Mouse (Mus musculus): ENCODE measurements around the gene Cntnap5a. TPM values are rescaled to one million over a fixed set of nuclear protein-coding genes. Genes with fewer than 3 reads are reported as not detected.
A peak's percentile ranks its signal among the peaks of the same experiment; 100 is the strongest.

Cntnap5a gene
- polyA plus RNA-seq, 1 experiment from 2014 or later: not detected

DNA sequence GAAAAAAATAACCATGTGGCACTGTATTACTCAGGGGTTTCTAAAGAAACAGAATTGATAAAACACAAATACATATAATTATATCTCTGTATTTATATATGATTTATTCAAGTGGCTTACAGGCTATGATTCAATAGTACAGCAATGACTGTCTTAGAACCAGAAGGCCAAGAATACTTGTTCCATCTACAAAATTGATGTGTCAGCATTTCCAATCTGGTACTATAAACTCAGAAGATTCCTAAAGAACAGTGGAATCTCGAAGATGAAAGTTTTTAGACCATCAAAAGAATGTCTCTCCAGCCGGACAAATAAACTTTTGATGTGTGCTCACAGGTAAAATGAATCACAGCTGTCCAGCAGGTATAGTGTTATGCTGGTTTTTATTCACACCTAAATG is 331.2 kb downstream of the Cntnap5a start:
- 77% methylated on average over 2 of the region's 2 CpGs for WGBS
- H3K27me3 ChIP-seq (ENCODE audit: control insufficient read depth, insufficient read depth, low read length): no peaks in the 10 kb centered on the region

DNA sequence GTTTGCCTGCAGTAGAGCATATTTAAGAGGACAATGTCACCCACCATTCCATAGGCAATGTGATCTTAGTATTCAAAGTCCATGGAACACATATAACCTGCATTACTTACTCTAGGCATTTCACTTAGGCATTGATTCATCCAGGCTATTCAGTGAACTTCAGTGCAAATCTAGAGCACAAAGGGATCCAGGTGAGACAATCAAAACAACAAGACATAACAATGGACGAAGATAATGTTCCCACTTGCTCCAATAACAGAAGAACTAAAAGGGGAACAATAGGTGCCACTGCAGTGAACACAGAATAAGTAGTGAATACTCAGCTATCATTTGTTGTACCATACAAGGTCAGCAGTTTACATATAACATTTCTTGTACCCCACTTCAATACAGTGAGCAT is 345.1 kb downstream of the Cntnap5a start:
- Histone ChIP-seq H3K27me3 (ENCODE audit: control insufficient read depth, insufficient read depth, low read length) (no peaks in the 10 kb centered on the region), H3K36me3 (ENCODE audit: control insufficient read depth, insufficient read depth, low read length) (no peaks in the 10 kb centered on the region), H3K9me3 (ENCODE audit: control insufficient read depth, low read length) (no peaks in the 10 kb centered on the region), H3K4me3 (ENCODE audit: low read length) (no peak overlapping the region), H3K9ac (ENCODE audit: low read depth, low read length) (no peak overlapping the region), H3K4me2 (replicated peaks; ENCODE audit: low read depth, low read length) (no peak overlapping the region), H3K4me1 (ENCODE audit: control insufficient read depth, insufficient read depth, low read length) (no peaks in the 10 kb centered on the region), H3K27ac (ENCODE audit: low read depth, low read length) (no peak overlapping the region)
- no peak for ATAC-seq (ENCODE audit: low FRiP score, low TSS enrichment)
- 74% methylated on average over 1 of the region's 1 CpGs for WGBS

More for the DNA sequence above, 331.2 kb downstream of the Cntnap5a start:
- H3K36me3 ChIP-seq (ENCODE audit: control insufficient read depth, insufficient read depth, low read length): no peaks in the 10 kb centered on the region
- H3K27ac ChIP-seq (ENCODE audit: low read depth, low read length): no peak overlapping the region
- no peak overlapping the region for H3K4me3 ChIP-seq (ENCODE audit: low read length)
- H3K4me2 ChIP-seq (replicated peaks; ENCODE audit: low read depth, low read length): no peak overlapping the region
- H3K4me1 ChIP-seq (ENCODE audit: control insufficient read depth, insufficient read depth, low read length): no peaks in the 10 kb centered on the region
- H3K9me3 ChIP-seq (ENCODE audit: control insufficient read depth, low read length): no peaks in the 10 kb centered on the region
- ATAC-seq (ENCODE audit: low FRiP score, low TSS enrichment): no peak
- no peak overlapping the region for H3K9ac ChIP-seq (ENCODE audit: low read depth, low read length)

DNA sequence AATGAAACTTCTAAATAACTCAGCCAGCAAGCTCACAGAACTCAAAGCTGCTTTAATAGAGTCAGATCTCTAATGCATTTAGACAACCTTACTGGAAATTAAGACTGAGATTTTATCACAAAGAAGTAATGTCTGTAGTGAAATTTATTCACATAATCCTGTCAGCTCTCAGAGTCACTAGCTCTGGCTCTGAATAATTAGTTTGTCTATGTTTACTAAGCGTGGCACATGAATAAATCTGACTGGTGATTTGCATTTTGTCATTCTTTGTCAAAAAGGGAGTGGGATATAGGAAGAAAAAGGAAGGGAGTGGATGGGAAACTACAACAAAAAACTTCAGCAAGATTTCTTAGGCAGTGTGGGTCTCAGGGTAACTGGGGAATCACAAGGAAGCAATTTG is 351.3 kb downstream of the Cntnap5a start:
- 50% methylated on average over 1 of the region's 1 CpGs for WGBS
- Histone ChIP-seq H3K4me3 (ENCODE audit: low read length) (no peak overlapping the region), H3K27me3 (ENCODE audit: control insufficient read depth, insufficient read depth, low read length) (no peaks in the 10 kb centered on the region), H3K9me3 (ENCODE audit: control insufficient read depth, low read length) (no peaks in the 10 kb centered on the region), H3K9ac (ENCODE audit: low read depth, low read length) (no peak overlapping the region), H3K4me2 (replicated peaks; ENCODE audit: low read depth, low read length) (no peak overlapping the region), H3K36me3 (ENCODE audit: control insufficient read depth, insufficient read depth, low read length) (no peaks in the 10 kb centered on the region), H3K27ac (ENCODE audit: low read depth, low read length) (no peak overlapping the region), H3K4me1 (ENCODE audit: control insufficient read depth, insufficient read depth, low read length) (no peaks in the 10 kb centered on the region)
- no peak for ATAC-seq (ENCODE audit: low FRiP score, low TSS enrichment)

DNA sequence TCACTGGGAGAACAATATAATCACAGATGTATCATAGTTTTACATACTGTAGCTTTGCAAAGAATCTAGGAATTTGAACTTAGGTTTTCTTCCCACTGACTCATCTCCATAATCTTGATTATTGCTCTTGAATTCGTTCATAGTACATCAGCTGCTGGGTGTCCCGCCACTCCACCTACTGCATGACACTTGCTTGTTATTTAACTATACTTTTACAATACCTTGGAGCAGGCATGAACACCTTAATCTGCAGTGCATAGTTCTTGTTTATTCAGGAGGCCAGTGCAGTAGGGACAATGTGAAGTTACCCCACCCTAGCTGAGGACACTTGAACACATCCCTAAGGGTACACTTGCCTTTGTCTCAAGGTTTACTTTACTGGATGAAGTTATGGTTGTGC is 352.3 kb downstream of the Cntnap5a start:
- no peak overlapping the region for H3K27ac ChIP-seq (ENCODE audit: low read depth, low read length)
- no peaks in the 10 kb centered on the region for H3K4me1 ChIP-seq (ENCODE audit: control insufficient read depth, insufficient read depth, low read length)
- no peak overlapping the region for H3K4me3 ChIP-seq (ENCODE audit: low read length)
- no peak for ATAC-seq (ENCODE audit: low FRiP score, low TSS enrichment)
- H3K9me3 ChIP-seq (ENCODE audit: control insufficient read depth, low read length): no peaks in the 10 kb centered on the region
- H3K36me3 ChIP-seq (ENCODE audit: control insufficient read depth, insufficient read depth, low read length): no peaks in the 10 kb centered on the region
- H3K9ac ChIP-seq (ENCODE audit: low read depth, low read length): no peak overlapping the region
- WGBS: 86% methylated on average over 2 of the region's 2 CpGs
- H3K27me3 ChIP-seq (ENCODE audit: control insufficient read depth, insufficient read depth, low read length): no peaks in the 10 kb centered on the region
- no peak overlapping the region for H3K4me2 ChIP-seq (replicated peaks; ENCODE audit: low read depth, low read length)

DNA sequence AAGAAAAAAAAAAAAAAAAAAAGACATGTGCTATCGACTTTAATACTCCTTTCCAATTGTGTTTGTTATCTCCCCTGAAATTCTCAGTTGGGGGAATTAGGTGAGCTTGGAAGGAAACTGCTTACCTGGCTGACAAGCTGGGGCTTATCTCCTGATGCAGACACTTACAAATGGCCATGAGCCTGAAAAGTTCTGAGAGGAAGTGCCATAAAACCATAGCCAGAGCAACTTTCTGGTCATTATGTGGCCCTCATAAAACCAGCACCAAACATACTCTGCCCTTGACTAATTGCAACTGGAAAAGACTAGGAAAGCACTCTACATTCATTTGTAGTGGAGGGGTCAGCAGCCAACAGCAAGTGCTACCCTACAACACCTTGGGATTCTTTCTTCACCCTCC is 359.5 kb downstream of the Cntnap5a start:
- H3K27me3 ChIP-seq (ENCODE audit: control insufficient read depth, insufficient read depth, low read length): no peaks in the 10 kb centered on the region
- H3K4me2 ChIP-seq (replicated peaks; ENCODE audit: low read depth, low read length): no peak overlapping the region
- H3K9me3 ChIP-seq (ENCODE audit: control insufficient read depth, low read length): no peaks in the 10 kb centered on the region
- H3K4me1 ChIP-seq (ENCODE audit: control insufficient read depth, insufficient read depth, low read length): no peaks in the 10 kb centered on the region
- no peak for ATAC-seq (ENCODE audit: low FRiP score, low TSS enrichment)
- no peak overlapping the region for H3K27ac ChIP-seq (ENCODE audit: low read depth, low read length)
- WGBS: 67% methylated on average over 1 of the region's 1 CpGs
- no peak overlapping the region for H3K9ac ChIP-seq (ENCODE audit: low read depth, low read length)
- no peaks in the 10 kb centered on the region for H3K36me3 ChIP-seq (ENCODE audit: control insufficient read depth, insufficient read depth, low read length)
- no peak overlapping the region for H3K4me3 ChIP-seq (ENCODE audit: low read length)

DNA sequence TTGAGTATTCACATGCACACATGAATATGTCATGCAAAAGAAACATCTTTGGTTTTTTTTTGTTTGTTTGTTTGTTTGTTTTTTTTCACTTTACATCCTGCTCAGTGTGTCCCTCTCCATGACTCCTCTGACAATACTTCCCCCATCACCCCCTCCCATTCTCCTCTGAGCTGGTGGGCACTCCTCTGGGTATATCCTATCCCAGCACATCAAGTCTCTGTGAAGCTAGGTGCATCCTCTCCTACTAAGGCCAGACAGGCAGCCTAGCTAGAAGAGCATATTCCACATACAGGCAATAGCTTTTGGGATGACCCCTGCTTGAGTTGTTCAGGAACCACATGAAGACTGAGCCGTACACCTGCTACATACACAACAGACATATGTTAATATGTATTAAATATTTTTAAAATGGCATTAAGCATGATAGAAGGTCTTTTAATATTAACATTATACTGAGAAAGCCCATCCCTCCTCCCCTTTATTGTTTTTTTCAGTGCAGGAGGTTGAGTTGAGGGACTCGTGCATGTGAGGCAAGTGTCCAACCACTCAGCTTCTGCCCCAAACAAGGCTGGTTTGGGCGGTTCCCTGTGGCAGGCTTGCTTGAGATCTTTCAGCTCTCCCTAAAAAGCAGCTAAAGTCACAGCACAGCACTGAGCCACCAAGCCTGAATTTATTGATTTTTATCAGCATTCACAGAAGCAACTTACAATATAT is 422.6 kb downstream of the Cntnap5a start:
- Histone ChIP-seq H3K36me3 (ENCODE audit: control insufficient read depth, insufficient read depth, low read length) (no peaks in the 10 kb centered on the region), H3K9me3 (ENCODE audit: control insufficient read depth, low read length) (no peaks in the 10 kb centered on the region), H3K4me3 (ENCODE audit: low read length) (no peak overlapping the region), H3K9ac (ENCODE audit: low read depth, low read length) (no peak overlapping the region), H3K27ac (ENCODE audit: low read depth, low read length) (no peak overlapping the region), H3K27me3 (ENCODE audit: control insufficient read depth, insufficient read depth, low read length) (no peaks in the 10 kb centered on the region), H3K4me2 (replicated peaks; ENCODE audit: low read depth, low read length) (no peak overlapping the region), H3K4me1 (ENCODE audit: control insufficient read depth, insufficient read depth, low read length) (no peaks in the 10 kb centered on the region)
- WGBS: 84% methylated on average over 3 of the region's 3 CpGs
- ATAC-seq (ENCODE audit: low FRiP score, low TSS enrichment): no peak

DNA sequence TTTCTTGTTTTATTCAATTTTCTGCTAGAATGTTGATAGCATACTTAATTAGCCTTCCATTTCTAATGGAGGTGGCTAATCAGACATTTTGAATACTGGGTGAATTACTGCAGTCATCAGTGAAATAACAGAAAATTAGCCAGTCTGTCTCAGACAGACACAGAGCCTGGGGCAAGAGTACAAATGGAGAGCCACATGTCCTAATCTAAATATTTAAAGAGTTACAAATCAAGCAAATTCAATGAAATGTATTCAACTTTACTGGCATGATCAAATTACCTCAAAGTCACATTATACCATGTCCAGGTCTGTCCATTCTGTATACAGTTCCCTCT is 423.1 kb downstream of the Cntnap5a start:
- H3K9ac ChIP-seq (ENCODE audit: low read depth, low read length): no peak overlapping the region
- H3K4me2 ChIP-seq (replicated peaks; ENCODE audit: low read depth, low read length): no peak overlapping the region
- H3K27me3 ChIP-seq (ENCODE audit: control insufficient read depth, insufficient read depth, low read length): no peaks in the 10 kb centered on the region
- no peaks in the 10 kb centered on the region for H3K36me3 ChIP-seq (ENCODE audit: control insufficient read depth, insufficient read depth, low read length)
- no peak for ATAC-seq (ENCODE audit: low FRiP score, low TSS enrichment)
- H3K4me3 ChIP-seq (ENCODE audit: low read length): no peak overlapping the region
- H3K9me3 ChIP-seq (ENCODE audit: control insufficient read depth, low read length): no peaks in the 10 kb centered on the region
- no peak overlapping the region for H3K27ac ChIP-seq (ENCODE audit: low read depth, low read length)
- no peaks in the 10 kb centered on the region for H3K4me1 ChIP-seq (ENCODE audit: control insufficient read depth, insufficient read depth, low read length)

DNA sequence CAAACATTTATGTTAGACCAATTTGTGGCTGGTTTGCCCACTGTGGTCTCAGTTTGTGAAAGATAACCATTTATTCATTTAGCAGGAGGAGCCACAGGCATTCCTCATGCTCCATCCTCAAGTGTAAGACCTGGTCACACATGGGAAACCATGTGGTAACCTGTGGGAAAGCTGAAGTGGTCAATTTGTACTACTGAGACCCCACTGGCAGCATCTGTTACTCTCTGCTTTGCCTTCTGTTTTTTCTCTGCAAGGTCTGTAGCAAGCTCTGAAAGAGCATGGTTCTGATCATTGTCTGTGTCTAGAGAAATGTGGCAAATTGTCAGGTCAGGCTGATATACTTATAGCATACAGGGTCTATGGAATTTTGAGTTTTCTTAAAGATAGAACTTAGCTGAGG is 423.8 kb downstream of the Cntnap5a start:
- no peak for ATAC-seq (ENCODE audit: low FRiP score, low TSS enrichment)

DNA sequence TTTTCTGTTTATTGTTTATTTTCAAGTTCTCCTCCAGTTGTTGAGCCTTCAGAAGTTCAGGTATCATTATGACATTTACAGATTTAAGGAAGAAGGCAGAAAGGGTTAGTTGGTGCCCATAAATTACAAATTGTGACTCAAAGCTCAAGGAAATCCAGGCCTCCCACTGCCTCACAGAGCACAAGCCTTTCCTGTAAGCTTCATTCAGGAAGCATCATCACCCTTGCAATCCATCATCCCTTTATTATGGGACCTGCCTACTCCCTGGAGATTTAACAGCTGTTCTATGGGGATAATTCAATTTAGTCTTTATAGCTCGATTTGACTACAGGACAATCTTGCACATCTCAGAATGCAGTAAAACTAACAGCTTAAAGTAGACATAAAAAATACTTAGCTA is 441.2 kb downstream of the Cntnap5a start:
- H3K9me3 ChIP-seq (ENCODE audit: control insufficient read depth, low read length): no peaks in the 10 kb centered on the region
- peak; percentile 73; the same call in 1 of the 2 replicates for ATAC-seq (ENCODE audit: low FRiP score, low TSS enrichment)
- no peak overlapping the region for H3K4me2 ChIP-seq (replicated peaks; ENCODE audit: low read depth, low read length)

More for the DNA sequence above, 423.8 kb downstream of the Cntnap5a start:
- Histone ChIP-seq H3K36me3 (ENCODE audit: control insufficient read depth, insufficient read depth, low read length) (no peaks in the 10 kb centered on the region), H3K27me3 (ENCODE audit: control insufficient read depth, insufficient read depth, low read length) (no peaks in the 10 kb centered on the region), H3K4me3 (ENCODE audit: low read length) (no peak overlapping the region), H3K4me1 (ENCODE audit: control insufficient read depth, insufficient read depth, low read length) (no peaks in the 10 kb centered on the region), H3K27ac (ENCODE audit: low read depth, low read length) (no peak overlapping the region), H3K9ac (ENCODE audit: low read depth, low read length) (no peak overlapping the region), H3K9me3 (ENCODE audit: control insufficient read depth, low read length) (no peaks in the 10 kb centered on the region), H3K4me2 (replicated peaks; ENCODE audit: low read depth, low read length) (no peak overlapping the region)

More for the DNA sequence above, 441.2 kb downstream of the Cntnap5a start:
- Histone ChIP-seq H3K36me3 (ENCODE audit: control insufficient read depth, insufficient read depth, low read length) (no peaks in the 10 kb centered on the region), H3K27me3 (ENCODE audit: control insufficient read depth, insufficient read depth, low read length) (no peaks in the 10 kb centered on the region), H3K4me1 (ENCODE audit: control insufficient read depth, insufficient read depth, low read length) (no peaks in the 10 kb centered on the region), H3K9ac (ENCODE audit: low read depth, low read length) (no peak overlapping the region), H3K27ac (ENCODE audit: low read depth, low read length) (no peak overlapping the region), H3K4me3 (ENCODE audit: low read length) (no peak overlapping the region)
- 10% methylated on average over 1 of the region's 1 CpGs for WGBS

Data from kidney, embryonic 14.5 days (tissue).